Mouse (Mus musculus) gastrocnemius, adult 2 months (tissue): ENCODE data around the gene Frmd4b. TPM values are rescaled to one million over a fixed set of nuclear protein-coding genes. Genes with fewer than 3 reads are reported as not detected.

Experiments
- DNase-seq: peaks from one replicate; pipeline ENCODE4 v3.0.0; 2022
- H3K27ac ChIP-seq: fragments of 200-600 bp; 2 replicates; pipeline ENCODE4 v1.8.1; 2022; ENCODE audit warnings: mild to moderate bottlenecking
- H3K4me3 ChIP-seq: fragments of 200-600 bp; 2 replicates; pipeline ENCODE4 v1.8.1; 2022; ENCODE audit warnings: mild to moderate bottlenecking, moderate library complexity
- CTCF ChIP-seq: fragments of 200-600 bp; IDR thresholded peaks from 2 replicates; pipeline ENCODE4 v1.8.1; 2022; ENCODE audit warnings: antibody characterized with exemption, mild to moderate bottlenecking, moderate library complexity
- intact Hi-C: fragments of 180-260 bp; cut with DNase I; formaldehyde crosslinking; loops from one replicate; pipeline ENCODE4 v1.15.1; 2025
- total RNA-seq, 2 experiments: library from RNA; stranded (reverse); gene quantifications; 2 replicates each; pipeline ENCODE4 v1.2.3; 2021

The Frmd4b gene
- total RNA-seq, 2 experiments from 2014 or later, result 6.7 to 7.0 TPM

- intact Hi-C loops, result no loop called here
- no peak for TF ChIP-seq CTCF
- no peak for DNase-seq
- no peak overlapping the region for H3K27ac ChIP-seq
- H3K4me3 ChIP-seq, result no peak overlapping the region
Observed at GRCm38 (mm10) chr6:97319081-97319480, 298.3 kb downstream of the Frmd4b start.

- Histone ChIP-seq H3K27ac (no peak overlapping the region), H3K4me3 (no peak overlapping the region)
- TF ChIP-seq CTCF, result no peak
- no peak for DNase-seq
- intact Hi-C loops, result no loop called here
Observed at GRCm38 (mm10) chr6:97317956-97318355, 299.4 kb downstream of the Frmd4b start.

- intact Hi-C loops, result no loop called here
- Histone ChIP-seq H3K27ac (no peak overlapping the region), H3K4me3 (no peak overlapping the region)
- no peak for TF ChIP-seq CTCF
- DNase-seq, result no peak
Observed at GRCm38 (mm10) chr6:97316716-97317115, 300.6 kb downstream of the Frmd4b start.

GRCm38 (mm10) chr6:97315311-97315710, 302.0 kb downstream of the Frmd4b start:
- no peak overlapping the region for H3K4me3 ChIP-seq
- intact Hi-C loops, result no loop called here
- no peak overlapping the region for H3K27ac ChIP-seq
- TF ChIP-seq CTCF, result no peak
- no peak for DNase-seq

- no peak for DNase-seq
- intact Hi-C loops, result loop anchor here (5.0 kb wide), 3 partner anchors 35 to 90 kb away; no protein-coding TSS in a partner anchor
- Histone ChIP-seq H3K27ac (peak overlapping the region; percentile 83), H3K4me3 (peak overlapping the region; percentile 82)
- no peak for TF ChIP-seq CTCF
Observed at GRCm38 (mm10) chr6:97312545-97312939, 304.8 kb downstream of the Frmd4b start.

DNA sequence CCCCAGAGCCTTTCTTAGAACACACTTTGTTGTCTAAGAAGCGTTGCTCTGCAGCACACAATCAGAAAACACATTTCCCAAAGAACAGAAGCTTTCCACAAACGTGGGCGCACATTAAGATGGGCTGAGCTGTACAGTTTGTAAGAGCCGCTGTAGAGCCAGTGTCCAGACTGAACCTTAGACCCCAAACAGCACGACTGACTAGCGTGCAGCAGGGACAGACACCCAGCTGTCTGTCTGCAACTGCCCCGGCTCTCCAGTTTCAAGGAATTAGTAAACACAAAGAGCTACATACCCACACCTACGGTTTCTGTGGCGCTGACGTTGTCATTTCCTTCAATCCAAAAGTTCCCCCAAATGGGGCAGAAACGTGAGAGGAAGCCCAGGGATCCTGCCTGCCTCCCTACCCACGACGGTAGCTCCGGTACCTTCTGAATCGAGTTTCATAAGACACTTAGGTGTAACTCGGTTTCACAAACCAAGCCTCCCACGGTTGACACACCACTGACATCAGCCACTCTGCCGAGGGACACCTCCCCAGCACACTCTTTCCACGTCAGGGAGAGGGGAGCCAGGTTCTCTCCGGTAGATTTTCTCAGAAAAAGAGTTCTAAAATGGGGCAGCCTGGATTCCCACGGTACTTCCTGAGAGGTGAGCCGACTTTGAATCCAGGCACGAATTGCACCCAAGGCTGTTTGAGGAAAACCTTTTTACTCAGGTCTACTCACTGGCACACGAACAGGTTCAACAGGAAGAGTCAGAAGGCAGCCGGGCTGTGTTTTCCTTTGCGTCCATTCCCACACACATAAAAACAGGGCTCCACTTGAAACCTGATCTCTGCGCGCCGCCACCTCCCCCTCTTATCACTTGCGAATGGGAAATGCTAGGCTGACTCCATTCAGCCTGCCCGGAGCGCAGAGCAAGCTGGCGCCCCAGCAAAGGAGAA, 305.5 kb downstream of the Frmd4b start:
- intact Hi-C loops, result loop anchor here (5.0 kb wide), 3 partner anchors 35 to 90 kb away; no protein-coding TSS in a partner anchor
- Histone ChIP-seq H3K4me3 (peak overlapping the region; percentile 82), H3K27ac (peak overlapping the region; percentile 83)
- peak; percentile 73 for DNase-seq
- TF ChIP-seq CTCF, result no peak

DNA sequence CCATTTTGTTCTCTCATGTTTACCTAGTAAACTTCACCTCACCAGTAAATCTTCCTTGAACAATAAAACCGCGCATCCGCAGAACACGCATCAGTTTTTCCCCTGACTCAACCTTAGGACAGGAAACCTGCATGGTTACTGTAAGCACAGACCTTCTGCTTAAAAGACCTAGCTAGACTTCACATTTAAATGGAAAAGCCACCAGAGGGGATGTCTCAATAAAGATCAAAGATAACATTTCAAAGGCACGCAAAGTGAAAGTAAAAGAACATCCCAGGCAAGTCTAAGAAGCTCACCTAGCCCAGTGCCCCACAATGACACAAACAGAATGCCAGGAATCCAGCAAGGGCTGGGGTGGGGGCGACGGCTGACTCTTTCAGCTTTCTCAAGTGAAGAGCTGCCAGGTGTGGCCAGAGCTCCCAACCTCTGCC, 306.4 kb downstream of the Frmd4b start:
- intact Hi-C loops, result loop anchor here (5.0 kb wide), 3 partner anchors 34 to 91 kb away; no protein-coding TSS in a partner anchor
- DNase-seq, result no peak
- no peak for TF ChIP-seq CTCF
- Histone ChIP-seq H3K27ac (peak overlapping the region; percentile 83), H3K4me3 (peak overlapping the region; percentile 82)

GRCm38 (mm10) chr6:97309161-97309560, 308.2 kb downstream of the Frmd4b start:
- H3K4me3 ChIP-seq, result no peak overlapping the region
- intact Hi-C loops, result no loop called here
- TF ChIP-seq CTCF, result no peak
- DNase-seq, result no peak
- H3K27ac ChIP-seq, result no peak overlapping the region

DNA sequence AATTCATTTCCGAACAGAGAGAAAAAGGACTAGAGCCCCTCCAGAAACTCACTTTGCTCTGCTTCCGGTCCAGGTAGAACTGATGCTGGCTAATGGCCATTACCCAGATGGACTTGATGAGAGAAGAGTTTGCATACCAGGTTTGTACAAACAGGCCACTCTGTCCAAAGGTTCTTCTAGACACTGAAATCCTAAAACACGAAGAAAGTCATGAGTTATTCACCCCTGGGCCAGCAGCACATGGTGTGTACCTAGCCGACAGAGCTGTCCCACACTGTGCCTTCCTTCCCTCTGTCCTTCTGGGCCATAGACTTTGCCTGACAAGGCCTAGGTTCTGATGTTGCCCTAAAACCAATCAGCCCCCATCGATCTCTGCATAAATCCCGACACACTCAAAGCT, 308.8 kb downstream of the Frmd4b start:
- Histone ChIP-seq H3K4me3 (no peak overlapping the region), H3K27ac (no peak overlapping the region)
- intact Hi-C loops, result no loop called here
- DNase-seq, result no peak
- no peak for TF ChIP-seq CTCF

GRCm38 (mm10) chr6:97307231-97307630, 310.1 kb downstream of the Frmd4b start:
- DNase-seq, result no peak
- intact Hi-C loops, result no loop called here
- H3K27ac ChIP-seq, result no peak overlapping the region
- TF ChIP-seq CTCF, result no peak
- no peak overlapping the region for H3K4me3 ChIP-seq

DNA sequence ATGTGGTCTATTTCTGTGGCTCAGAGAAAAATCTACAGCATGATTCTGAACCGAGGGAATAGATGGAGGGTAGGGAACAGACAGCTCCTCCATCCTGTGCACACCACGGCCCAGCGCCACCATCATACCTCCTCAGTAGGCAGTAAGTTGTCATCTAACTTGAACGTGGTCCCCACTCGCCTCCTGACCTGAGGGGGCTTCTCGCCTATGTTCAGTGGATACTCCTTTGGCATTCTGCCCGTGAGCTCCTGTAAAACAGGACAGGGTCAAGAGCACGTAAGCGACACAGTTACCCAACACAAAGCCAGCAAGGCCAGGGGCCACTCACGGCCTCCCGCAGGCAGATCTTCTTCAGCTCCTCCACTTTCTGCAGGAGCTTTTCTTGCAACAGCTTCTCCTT, 311.0 kb downstream of the Frmd4b start:
- Histone ChIP-seq H3K4me3 (peak overlapping the region; percentile 16; the same call in 1 of the 2 replicates), H3K27ac (peak overlapping the region; percentile 25; the same call in 1 of the 2 replicates)
- DNase-seq, result no peak
- TF ChIP-seq CTCF, result no peak
- intact Hi-C loops, result no loop called here

DNA sequence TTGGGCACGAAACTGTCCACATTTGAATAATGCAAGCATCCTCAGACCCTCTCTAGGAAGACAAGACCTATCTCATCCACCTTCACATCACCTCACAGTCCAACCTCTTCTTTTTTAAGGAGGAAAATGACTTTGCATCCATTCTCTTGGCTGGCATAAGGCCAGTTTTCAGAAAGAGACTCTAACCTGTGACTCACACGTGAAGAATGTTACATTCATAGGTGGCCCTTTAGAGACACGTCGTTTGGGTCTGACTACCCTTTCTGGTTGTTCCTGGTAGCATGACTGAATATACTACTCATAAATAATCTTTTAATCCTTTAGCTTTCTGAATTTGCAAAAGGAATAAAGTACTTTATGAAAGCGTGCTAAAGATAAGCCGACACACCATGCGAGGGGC, 311.9 kb downstream of the Frmd4b start:
- Histone ChIP-seq H3K27ac (peak overlapping the region; percentile 69; the same call in 1 of the 2 replicates), H3K4me3 (peak overlapping the region; percentile 53)
- no peak for DNase-seq
- TF ChIP-seq CTCF, result no peak
- intact Hi-C loops, result no loop called here

DNA sequence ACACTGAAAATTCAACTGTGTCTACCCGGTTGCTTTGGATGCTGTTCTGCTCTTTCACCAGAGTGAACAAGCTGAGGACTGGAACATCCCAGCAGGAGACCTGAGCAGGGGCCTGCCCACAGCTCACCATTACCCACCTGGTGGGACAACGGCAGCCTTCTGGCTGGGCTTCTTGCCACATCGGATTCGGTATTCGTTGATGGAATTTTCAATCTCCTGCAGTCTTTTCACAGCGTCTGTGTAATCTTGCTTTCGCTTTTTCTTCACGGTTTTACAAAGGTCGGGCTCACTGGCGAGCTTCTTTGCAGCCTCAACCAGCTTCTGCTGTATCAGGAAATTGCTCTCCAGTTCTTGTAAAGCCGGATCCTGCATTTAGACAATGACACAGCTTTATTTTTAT, 312.3 kb downstream of the Frmd4b start:
- intact Hi-C loops, result no loop called here
- Histone ChIP-seq H3K4me3 (peak overlapping the region; percentile 53), H3K27ac (peak overlapping the region; percentile 69)
- no peak for TF ChIP-seq CTCF
- no peak for DNase-seq
